Mouse (Mus musculus) small intestine, adult 10 weeks (tissue): ENCODE results near the gene Znhit6. TPM values are rescaled to one million over a fixed set of nuclear protein-coding genes. Genes with fewer than 3 reads are reported as not detected.

Experiments used
- polyA plus RNA-seq: library from polyadenylated mRNA; stranded (reverse); fragments of 350-450 nt; fragmentation: Illumina TruSeq; extraction: RNeasy Lipid Tissue Mini Kit (QIAGEN cat#74804); gene quantifications from one replicate; pipeline ENCODE4 v1.2.3, GENCODE M21; 2014; ENCODE audit warnings: low replicate concordance

Gene Znhit6
- 14.1 TPM for polyA plus RNA-seq

GRCm38 (mm10) chr3:145575743-145576481 is at the start of gene Znhit6:
Gene Znhit6, plus strand, starts transcription at chr3:145576205.

GRCm38 (mm10) chr3:145649852-145650202 is 73.8 kb downstream of the Znhit6 start, which contains the start of gene Ccn1:
Gene Ccn1, minus strand, starts transcription at chr3:145649981.

Other genes starting within 250 kb of the Znhit6 start
- 3.7 TPM for gene Ccn1, start 73.8 kb downstream of the Znhit6 start, polyA plus RNA-seq
- gene Ddah1, start 182.5 kb downstream of the Znhit6 start, polyA plus RNA-seq, result 1.6 TPM